Mouse (Mus musculus) liver, embryonic 14.5 days (tissue): ENCODE results near the gene Ssbp3. TPM values are rescaled to one million over a fixed set of nuclear protein-coding genes. Genes with fewer than 3 reads are reported as not detected.
A peak's percentile ranks its signal among the peaks of the same experiment; 100 is the strongest.

Experiments
- ATAC-seq: fragments of 200-750 bp; cut with Nextera tagmentation; 2 replicates; pipeline ENCODE4 v1.8.0; 2017; ENCODE audit warnings: moderate number of reproducible peaks, mild to moderate bottlenecking, moderate library complexity; ENCODE audit not compliant: insufficient read depth
- DNase-seq, 3 experiments: peaks; one replicate each; pipeline ENCODE4 v3.0.0-alpha.2; 2012 to 2013; ENCODE audit warnings: low read depth in 3 of 3, low spot score in 3 of 3
- H3K27ac ChIP-seq: fragments of 300-500 bp; sonication (generic); 2 replicates; pipeline ENCODE4 v1.5.1; 2014; ENCODE audit warnings: moderate library complexity, mild to moderate bottlenecking, control low read depth, inconsistent platforms
- H3K27me3 ChIP-seq: fragments of 300-500 bp; sonication (generic); 2 replicates; pipeline ENCODE4 v1.6.1; 2014; ENCODE audit warnings: mild to moderate bottlenecking, low read length, moderate library complexity; ENCODE audit not compliant: control insufficient read depth, insufficient read depth
- H3K36me3 ChIP-seq: fragments of 300-500 bp; sonication (generic); replicated peaks from 2 replicates; pipeline ENCODE4 v1.6.1; 2014; ENCODE audit warnings: low read depth; ENCODE audit not compliant: control insufficient read depth, insufficient read depth
- H3K4me1 ChIP-seq, 2 experiments: fragments of 200-500 bp in 1 of 2; fragments of 300-500 bp in 1 of 2; sonication (generic) in 1 of 2; replicated peaks; 2 replicates each; pipeline ENCODE4 v1.6.1; 2012 to 2014; ENCODE audit warnings: antibody characterized with exemption in 1 of 2, inconsistent platforms in 1 of 2, low read length in 1 of 2; ENCODE audit not compliant: control insufficient read depth in 2 of 2, insufficient read depth in 2 of 2
- H3K4me2 ChIP-seq: fragments of 300-500 bp; sonication (generic); 2 replicates; pipeline ENCODE4 v1.6.1; 2014; ENCODE audit warnings: low read depth, mild to moderate bottlenecking, control low read depth, moderate library complexity
- H3K4me3 ChIP-seq, 2 experiments: fragments of 200-500 bp in 1 of 2; fragments of 300-500 bp in 1 of 2; sonication (generic) in 1 of 2; 2 replicates each; pipeline ENCODE4 v1.5.1; 2012 to 2014; ENCODE audit warnings: low read depth in 2 of 2, low read length in 2 of 2, mild to moderate bottlenecking in 2 of 2, control low read depth in 1 of 2, inconsistent platforms in 1 of 2, moderate library complexity in 1 of 2; ENCODE audit not compliant: insufficient read depth in 1 of 2
- H3K9ac ChIP-seq: fragments of 300-500 bp; sonication (generic); replicated peaks from 2 replicates; pipeline ENCODE4 v1.6.1; 2014; ENCODE audit warnings: mild to moderate bottlenecking, control low read depth, moderate library complexity
- H3K9me3 ChIP-seq: fragments of 300-500 bp; sonication (generic); 2 replicates; pipeline ENCODE4 v1.6.1; 2016; ENCODE audit warnings: low read length, mixed read lengths; ENCODE audit not compliant: control insufficient read depth
- CTCF ChIP-seq: IDR thresholded peaks from 2 replicates; pipeline ENCODE4 v1.5.1; 2016; ENCODE audit warnings: antibody characterized with exemption, low read depth, control low read depth
- EP300 ChIP-seq: IDR thresholded peaks from 2 replicates; pipeline ENCODE4 v1.6.1; 2016; ENCODE audit warnings: antibody characterized with exemption, low read depth
- WGBS: fragments of 180-500 bp; shearing (Covaris S2); extraction: QIAGEN DNeasy Blood & Tissue Kit; methylation state at CpG from one replicate; pipeline ENCODE4 v1.1.7; 2014; ENCODE audit not compliant: insufficient replicate concordance; 5-methylcytosine and 5-hydroxymethylcytosine counted together
- polyA plus RNA-seq, 2 experiments: library from polyadenylated mRNA; depleted of rRNA in 1 of 2; stranded (reverse) in 1 of 2; unstranded in 1 of 2; fragments of >200 nt; fragmentation: Nextera tagmentation in 1 of 2; extraction: Ambion mirVana in 1 of 2; gene quantifications; 2 replicates each; pipeline versions ENCODE4 v1.2.1 to v1.2.3; 2012 to 2014

Ssbp3 gene
- polyA plus RNA-seq, 2 experiments, result 33.0 to 52.1 TPM

GRCm38 (mm10) chr4:106902157-106902556 lies 8.3 kb upstream of the Ssbp3 start:
- Histone ChIP-seq H3K9me3 (no peaks in the 10 kb centered on the region), H3K4me2 (no peak overlapping the region), H3K9ac (no peak overlapping the region), H3K4me1 (peaks cover 5 to 10% of the 10 kb centered on the region in 2 experiments; a peak in 3 of 4 replicates), H3K27me3 (no peaks in the 10 kb centered on the region), H3K27ac (no peak overlapping the region), H3K36me3 (no peaks in the 10 kb centered on the region), H3K4me3 (no peak overlapping the region)
- WGBS, result 31% methylated on average over 8 of the region's 8 CpGs
- TF ChIP-seq EP300 (no peak), CTCF (no peak)
- DNase-seq (no peak), ATAC-seq (peak; percentile 52; the same call in 1 of the 2 replicates)

GRCm38 (mm10) chr4:106905898-106906297 lies 4.6 kb upstream of the Ssbp3 start:
- Histone ChIP-seq H3K4me3 (no peak overlapping the region), H3K9me3 (no peaks in the 10 kb centered on the region), H3K27me3 (no peaks in the 10 kb centered on the region), H3K36me3 (no peaks in the 10 kb centered on the region), H3K4me2 (no peak overlapping the region), H3K4me1 (peaks cover 34 to 38% of the 10 kb centered on the region in 2 experiments), H3K9ac (no peak overlapping the region), H3K27ac (no peak overlapping the region)
- DNase-seq, result no peak
- no peak for ATAC-seq
- 75% methylated on average over 3 of the region's 3 CpGs for WGBS
- no peak for TF ChIP-seq CTCF
- TF ChIP-seq EP300, result no peak

GRCm38 (mm10) chr4:106907701-106908425 lies 2.6 kb upstream of the Ssbp3 start:
- no peak for TF ChIP-seq CTCF
- no peak for TF ChIP-seq EP300
- 7% methylated on average over 17 of the region's 17 CpGs for WGBS
- H3K27me3 ChIP-seq, result no peaks in the 10 kb centered on the region
- H3K4me1 ChIP-seq, result peaks cover 31 to 32% of the 10 kb centered on the region in 2 experiments
- no peaks in the 10 kb centered on the region for H3K9me3 ChIP-seq
- peak overlapping the region; percentile 76 for H3K4me2 ChIP-seq
- peak overlapping the region; percentile 63 for H3K9ac ChIP-seq
- ATAC-seq, result peak; percentile 10; the same call in 1 of the 2 replicates
- peaks cover 1% of the 10 kb centered on the region for H3K36me3 ChIP-seq
- H3K27ac ChIP-seq, result peak overlapping the region; percentile 98
- peak overlapping the region in 1 of 2 experiments; percentile 100; a peak in 3 of 4 replicates for H3K4me3 ChIP-seq
- no peak for DNase-seq

GRCm38 (mm10) chr4:106908426-106908809 lies 2.1 kb upstream of the Ssbp3 start:
- H3K9ac ChIP-seq, result peak overlapping the region; percentile 92
- H3K4me3 ChIP-seq, result peak overlapping the region; percentile 4 to 100
- no peaks in the 10 kb centered on the region for H3K27me3 ChIP-seq
- WGBS, result 0% methylated on average over 3 of the region's 3 CpGs
- peaks cover 34 to 37% of the 10 kb centered on the region in 2 experiments for H3K4me1 ChIP-seq
- DNase-seq, result peak; percentile 83 to 84 (median 84)
- no peaks in the 10 kb centered on the region for H3K9me3 ChIP-seq
- peaks cover 7% of the 10 kb centered on the region for H3K36me3 ChIP-seq
- H3K27ac ChIP-seq, result peak overlapping the region; percentile 98
- ATAC-seq, result peak; percentile 62
- peak overlapping the region; percentile 76 for H3K4me2 ChIP-seq
- no peak for TF ChIP-seq CTCF
- peak; percentile 48 for TF ChIP-seq EP300

GRCm38 (mm10) chr4:106908950-106909751 lies 1.4 kb upstream of the Ssbp3 start:
- no peak for TF ChIP-seq CTCF
- no peak for TF ChIP-seq EP300
- H3K9me3 ChIP-seq, result no peaks in the 10 kb centered on the region
- peak overlapping the region; percentile 4 to 100; a peak in 3 of 4 replicates for H3K4me3 ChIP-seq
- peak overlapping the region; percentile 92 for H3K9ac ChIP-seq
- no peaks in the 10 kb centered on the region for H3K27me3 ChIP-seq
- 6% methylated on average over 10 of the region's 10 CpGs for WGBS
- DNase-seq, result peak in 1 of 3 experiments; percentile 55
- H3K27ac ChIP-seq, result peak overlapping the region; percentile 98
- H3K4me1 ChIP-seq, result peaks cover 38 to 42% of the 10 kb centered on the region in 2 experiments
- peak; percentile 29; the same call in 1 of the 2 replicates for ATAC-seq
- H3K36me3 ChIP-seq, result peaks cover 13% of the 10 kb centered on the region
- peak overlapping the region; percentile 76 for H3K4me2 ChIP-seq
